Mouse (Mus musculus) cortical plate, adult 2 months (tissue): ENCODE measurements around the gene Gpr21.

ENCODE experiments used
- CTCF ChIP-seq: fragments of 200-500 bp; IDR thresholded peaks from 2 replicates; pipeline ENCODE4 v1.5.1; 2011; ENCODE audit warnings: mild to moderate bottlenecking, control low read depth, low read length; ENCODE audit not compliant: insufficient read depth; ENCODE audit errors: extremely low read depth
- POLR2A ChIP-seq: fragments of 200-500 bp; IDR thresholded peaks from 2 replicates; pipeline ENCODE4 v1.6.1; 2011; ENCODE audit warnings: mild to moderate bottlenecking, low read length, control low read depth; ENCODE audit not compliant: insufficient read depth; ENCODE audit errors: extremely low read depth

GRCm38 (mm10) chr2:37485370-37485769, 30.8 kb upstream of the Gpr21 start:
- no peak for TF ChIP-seq CTCF
- TF ChIP-seq POLR2A: no peak
